Mouse (Mus musculus) neural tube, embryonic 12.5 days (tissue): ENCODE measurements at regions not wholly inside any gene's neighbourhood (a gene's known extent, or its start where the extent isn't known, plus 50 kb on each side); places are given as distances from the start of the nearest gene placed in this dataset.

ENCODE experiments used
- ATAC-seq: fragments of 200-750 bp; cut with Nextera tagmentation; 2 replicates; pipeline ENCODE4 v1.8.0; 2017; ENCODE audit warnings: low read depth, mild to moderate bottlenecking, moderate TSS enrichment, moderate library complexity; ENCODE audit not compliant: low FRiP score
- H3K27ac ChIP-seq: fragments of 300-500 bp; sonication (generic); 2 replicates; pipeline ENCODE4 v1.5.1; 2016
- H3K27me3 ChIP-seq: fragments of 300-500 bp; sonication (generic); replicated peaks from 2 replicates; pipeline ENCODE4 v1.6.1; 2016; ENCODE audit warnings: mild to moderate bottlenecking
- H3K36me3 ChIP-seq: fragments of 300-500 bp; sonication (generic); 2 replicates; pipeline ENCODE4 v1.6.1; 2016; ENCODE audit warnings: mild to moderate bottlenecking
- H3K4me1 ChIP-seq: fragments of 300-500 bp; sonication (generic); 2 replicates; pipeline ENCODE4 v1.6.1; 2016
- H3K4me2 ChIP-seq: fragments of 300-500 bp; sonication (generic); replicated peaks from 2 replicates; pipeline ENCODE4 v1.6.1; 2016; ENCODE audit warnings: mild to moderate bottlenecking
- H3K4me3 ChIP-seq: fragments of 300-500 bp; sonication (generic); 2 replicates; pipeline ENCODE4 v1.5.1; 2016
- H3K9ac ChIP-seq: fragments of 300-500 bp; sonication (generic); 2 replicates; pipeline ENCODE4 v1.6.1; 2016; ENCODE audit warnings: mild to moderate bottlenecking
- H3K9me3 ChIP-seq: fragments of 300-500 bp; sonication (generic); 2 replicates; pipeline ENCODE4 v1.6.1; 2016; ENCODE audit warnings: mild to moderate bottlenecking
- WGBS: fragments of 180-500 bp; shearing (Covaris S2); methylation state at CpG from one replicate; pipeline ENCODE4 v1.1.7; 2016; 5-methylcytosine and 5-hydroxymethylcytosine counted together

DNA sequence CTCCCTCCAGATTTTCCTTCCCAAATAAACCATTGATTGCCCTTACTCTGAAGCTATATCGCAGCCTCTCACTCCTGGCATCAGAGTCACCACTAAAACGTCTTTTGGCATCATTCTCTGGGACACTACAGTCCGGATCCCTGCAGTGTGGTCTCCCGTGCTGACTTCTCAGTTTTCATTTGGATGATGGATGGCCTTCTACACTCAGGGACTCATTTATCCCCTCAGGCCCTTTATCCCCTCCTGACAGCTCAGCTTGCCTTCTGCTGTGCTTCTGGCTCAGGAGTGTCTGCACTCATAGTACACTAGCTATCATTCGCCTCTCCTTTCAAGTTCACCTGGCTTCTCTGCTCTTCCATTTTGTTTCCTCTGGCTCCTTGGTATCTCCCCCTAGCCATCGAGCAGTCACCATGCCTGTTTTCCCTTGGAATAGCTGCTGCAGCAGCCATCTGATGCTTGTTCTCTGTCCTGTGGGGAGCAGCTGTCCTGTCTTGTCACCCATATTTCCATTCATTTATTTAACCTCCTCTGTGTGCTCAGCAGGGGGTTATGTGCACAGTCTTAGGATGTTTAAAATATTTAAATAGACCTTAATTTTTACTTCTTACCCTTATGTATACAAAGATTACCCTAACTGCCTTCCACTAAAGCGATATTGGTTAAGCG is 263.7 kb downstream of the Foxo1 start:
- no peak overlapping the region for H3K9ac ChIP-seq
- H3K9me3 ChIP-seq: no peaks in the 10 kb centered on the region
- 54% methylated on average over 8 of the region's 8 CpGs for WGBS
- peaks cover 8% of the 10 kb centered on the region for H3K4me1 ChIP-seq
- H3K4me2 ChIP-seq: no peak overlapping the region
- H3K4me3 ChIP-seq: no peak overlapping the region
- ATAC-seq: peak; percentile 50; the same call in 1 of the 2 replicates
- no peak overlapping the region for H3K27ac ChIP-seq
- H3K27me3 ChIP-seq: no peaks in the 10 kb centered on the region
- no peaks in the 10 kb centered on the region for H3K36me3 ChIP-seq

GRCm38 (mm10) chr3:52530406-52530970 is 262.4 kb downstream of the Foxo1 start:
- Histone ChIP-seq H3K27me3 (no peaks in the 10 kb centered on the region), H3K27ac (no peak overlapping the region), H3K9me3 (no peaks in the 10 kb centered on the region), H3K4me3 (no peak overlapping the region), H3K4me2 (no peak overlapping the region), H3K9ac (no peak overlapping the region), H3K36me3 (no peaks in the 10 kb centered on the region), H3K4me1 (peaks cover 8% of the 10 kb centered on the region)
- ATAC-seq: no peak
- WGBS: 88% methylated on average over 7 of the region's 7 CpGs

DNA sequence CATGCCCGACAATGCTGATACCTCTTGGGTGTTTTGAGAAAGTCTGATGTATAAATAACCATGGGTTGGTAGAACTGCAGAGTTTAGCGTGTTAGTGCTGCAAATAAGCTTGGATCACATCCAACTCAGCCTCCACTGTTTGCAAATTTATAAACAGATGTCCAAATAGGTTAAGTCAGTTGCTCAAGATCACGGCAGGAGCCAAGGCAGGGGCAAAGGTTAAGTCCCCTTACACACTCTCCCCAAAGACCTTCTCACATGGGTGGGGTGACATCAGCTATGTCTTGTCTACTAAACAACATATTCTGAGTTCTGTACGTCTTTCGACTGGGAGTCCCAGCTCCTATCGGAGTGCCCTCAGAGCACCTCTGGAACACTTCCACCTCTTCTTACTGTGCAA is 261.0 kb downstream of the Foxo1 start:
- WGBS: 85% methylated on average over 6 of the region's 6 CpGs

GRCm38 (mm10) chr3:52528521-52528920 is 260.4 kb downstream of the Foxo1 start:
- no peaks in the 10 kb centered on the region for H3K27me3 ChIP-seq

More for the DNA sequence above, 261.0 kb downstream of the Foxo1 start:
- ATAC-seq: no peak
- Histone ChIP-seq H3K4me1 (peaks cover 8% of the 10 kb centered on the region), H3K4me2 (no peak overlapping the region), H3K9me3 (no peaks in the 10 kb centered on the region), H3K9ac (no peak overlapping the region), H3K4me3 (no peak overlapping the region), H3K27me3 (no peaks in the 10 kb centered on the region), H3K36me3 (no peaks in the 10 kb centered on the region), H3K27ac (no peak overlapping the region)

DNA sequence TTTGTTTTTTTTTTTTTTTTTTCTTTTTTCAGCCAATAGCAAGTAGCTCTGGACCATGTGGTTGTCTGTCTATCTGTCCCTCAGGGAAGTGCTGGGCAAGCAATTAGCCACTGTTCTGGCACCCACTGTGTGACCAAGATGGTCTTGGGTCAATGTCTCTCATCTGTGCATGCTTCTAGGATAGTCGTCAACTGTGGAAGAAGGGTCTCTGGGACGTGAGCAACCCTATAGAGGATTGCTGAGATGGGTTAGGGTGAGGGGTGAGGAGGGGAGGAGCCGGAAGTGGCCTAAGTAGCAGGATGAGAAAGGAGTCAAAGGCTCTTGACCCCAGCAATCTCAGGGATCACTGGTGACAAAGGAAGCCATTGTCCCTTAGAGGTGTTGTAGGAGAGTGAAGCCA is 259.6 kb downstream of the Foxo1 start:
- Histone ChIP-seq H3K27me3 (no peaks in the 10 kb centered on the region), H3K9me3 (no peaks in the 10 kb centered on the region), H3K36me3 (no peaks in the 10 kb centered on the region), H3K4me1 (peaks cover 8% of the 10 kb centered on the region), H3K4me2 (no peak overlapping the region), H3K4me3 (no peak overlapping the region), H3K9ac (no peak overlapping the region), H3K27ac (no peak overlapping the region)
- WGBS: 71% methylated on average over 3 of the region's 3 CpGs
- ATAC-seq: no peak

More at GRCm38 (mm10) chr3:52528521-52528920, 260.4 kb downstream of the Foxo1 start:
- H3K4me1 ChIP-seq: peaks cover 8% of the 10 kb centered on the region
- H3K4me2 ChIP-seq: no peak overlapping the region
- H3K9ac ChIP-seq: no peak overlapping the region
- WGBS: 95% methylated on average over 7 of the region's 7 CpGs
- no peaks in the 10 kb centered on the region for H3K9me3 ChIP-seq
- no peak overlapping the region for H3K4me3 ChIP-seq
- H3K27ac ChIP-seq: no peak overlapping the region
- H3K36me3 ChIP-seq: no peaks in the 10 kb centered on the region
- ATAC-seq: no peak

DNA sequence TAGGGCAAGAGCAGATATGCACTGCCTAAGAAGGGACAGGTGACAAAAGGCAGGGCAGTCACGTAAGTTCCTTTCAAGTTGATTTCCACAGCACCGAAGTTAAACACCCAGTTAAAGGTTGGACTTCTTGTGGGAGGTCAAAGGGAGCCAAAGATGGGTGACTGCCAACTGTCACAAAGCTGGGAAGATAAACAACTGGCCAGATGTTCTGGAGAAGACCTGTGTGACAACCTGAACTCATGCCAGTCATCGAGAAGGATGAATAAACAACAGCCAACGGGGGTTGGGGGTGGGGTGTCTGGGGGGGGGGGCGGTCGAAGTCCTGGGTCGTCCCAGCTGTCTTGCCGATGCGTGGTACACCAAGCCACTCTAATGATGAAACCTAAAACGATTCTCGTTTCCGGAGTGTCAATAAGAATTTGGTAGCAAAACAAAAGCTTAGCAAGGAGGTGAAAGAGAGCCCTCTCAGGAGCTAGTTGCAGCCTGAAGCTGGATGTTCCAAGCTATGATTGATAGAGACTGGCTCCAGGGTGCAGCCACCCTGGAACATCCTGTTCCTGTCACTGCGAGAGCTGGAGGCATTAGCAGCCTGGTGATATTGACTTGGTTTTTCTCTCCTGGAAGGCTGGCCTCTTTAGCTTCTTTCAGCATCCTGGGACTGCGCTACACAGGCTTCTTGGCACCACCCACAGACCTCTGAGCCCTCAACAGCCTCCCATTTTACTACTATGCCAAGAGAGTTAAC is 259.0 kb downstream of the Foxo1 start:
- Histone ChIP-seq H3K27me3 (no peaks in the 10 kb centered on the region), H3K27ac (no peak overlapping the region), H3K4me3 (no peak overlapping the region), H3K9ac (no peak overlapping the region), H3K4me2 (no peak overlapping the region), H3K4me1 (peaks cover 8% of the 10 kb centered on the region), H3K36me3 (no peaks in the 10 kb centered on the region), H3K9me3 (no peaks in the 10 kb centered on the region)
- no peak for ATAC-seq
- 80% methylated on average over 14 of the region's 14 CpGs for WGBS

- no peak overlapping the region for H3K27ac ChIP-seq
- no peaks in the 10 kb centered on the region for H3K4me1 ChIP-seq
- no peak overlapping the region for H3K4me2 ChIP-seq
- no peak for ATAC-seq
- H3K36me3 ChIP-seq: no peaks in the 10 kb centered on the region
- 86% methylated on average over 12 of the region's 12 CpGs for WGBS
- no peaks in the 10 kb centered on the region for H3K27me3 ChIP-seq
- H3K9ac ChIP-seq: no peak overlapping the region
- no peaks in the 10 kb centered on the region for H3K9me3 ChIP-seq
- H3K4me3 ChIP-seq: no peak overlapping the region
These were observed 254.8 kb downstream of the Foxo1 start for GRCm38 (mm10) chr3:52522886-52523285.

DNA sequence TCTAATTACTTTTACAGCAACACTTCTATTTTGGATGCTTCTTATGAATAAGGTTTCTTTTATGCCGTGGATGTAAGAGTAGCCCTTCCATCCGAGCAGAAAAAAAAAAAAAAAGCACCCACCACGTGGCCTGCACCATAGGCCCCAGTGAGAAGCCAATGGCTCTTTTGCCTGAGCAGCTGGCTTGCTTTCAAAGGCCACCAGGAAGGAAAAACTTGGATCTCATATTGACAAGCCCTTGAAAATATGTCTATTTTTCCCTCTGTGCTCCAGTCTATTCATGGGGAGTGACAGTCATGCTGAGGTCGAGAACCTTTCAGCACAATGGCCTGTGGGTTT is 252.4 kb downstream of the Foxo1 start:
- H3K36me3 ChIP-seq: no peaks in the 10 kb centered on the region
- H3K27ac ChIP-seq: no peak overlapping the region
- H3K9ac ChIP-seq: no peak overlapping the region
- H3K4me2 ChIP-seq: no peak overlapping the region
- 60% methylated on average over 4 of the region's 4 CpGs for WGBS
- no peak for ATAC-seq
- H3K4me3 ChIP-seq: no peak overlapping the region
- H3K27me3 ChIP-seq: no peaks in the 10 kb centered on the region
- no peaks in the 10 kb centered on the region for H3K4me1 ChIP-seq
- no peaks in the 10 kb centered on the region for H3K9me3 ChIP-seq

DNA sequence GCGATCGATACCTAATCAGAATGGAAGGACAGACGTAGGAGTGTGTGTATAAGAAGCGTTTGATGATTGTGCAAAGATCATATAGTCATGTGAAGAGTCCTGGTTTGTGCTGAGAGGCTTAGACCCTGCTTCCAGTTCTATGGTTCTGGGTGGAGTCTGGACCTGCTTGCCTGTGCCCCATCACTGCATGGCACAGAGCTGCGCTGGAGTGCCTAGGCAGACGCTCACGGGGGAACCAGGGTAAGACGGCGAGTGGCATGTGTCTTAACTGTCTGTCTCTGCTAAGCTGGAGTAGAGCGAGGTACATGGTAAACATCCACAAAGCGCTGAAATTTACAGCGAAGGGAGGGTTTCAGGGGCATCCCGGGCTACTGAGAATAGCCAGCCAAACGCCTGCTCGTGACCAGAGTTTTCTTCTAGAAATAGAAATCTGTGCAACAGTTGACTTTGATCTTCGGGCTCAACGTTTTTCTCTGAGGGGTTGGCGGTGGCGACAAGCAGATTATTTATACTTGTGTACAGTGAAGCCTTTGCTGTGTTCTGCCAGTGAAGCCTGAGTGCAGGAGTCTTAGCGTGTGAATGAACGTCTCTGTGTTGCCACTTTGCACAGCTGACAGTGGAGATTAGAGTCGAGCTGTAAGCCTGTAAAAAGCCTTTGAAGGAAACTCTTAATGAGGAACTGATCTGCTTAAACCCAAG is 251.9 kb downstream of the Foxo1 start:
- no peaks in the 10 kb centered on the region for H3K9me3 ChIP-seq
- H3K36me3 ChIP-seq: no peaks in the 10 kb centered on the region
- ATAC-seq: no peak
- 81% methylated on average over 22 of the region's 22 CpGs for WGBS
- H3K4me1 ChIP-seq: no peaks in the 10 kb centered on the region
- no peak overlapping the region for H3K4me3 ChIP-seq
- no peak overlapping the region for H3K9ac ChIP-seq
- no peak overlapping the region for H3K27ac ChIP-seq
- no peak overlapping the region for H3K4me2 ChIP-seq
- no peaks in the 10 kb centered on the region for H3K27me3 ChIP-seq

DNA sequence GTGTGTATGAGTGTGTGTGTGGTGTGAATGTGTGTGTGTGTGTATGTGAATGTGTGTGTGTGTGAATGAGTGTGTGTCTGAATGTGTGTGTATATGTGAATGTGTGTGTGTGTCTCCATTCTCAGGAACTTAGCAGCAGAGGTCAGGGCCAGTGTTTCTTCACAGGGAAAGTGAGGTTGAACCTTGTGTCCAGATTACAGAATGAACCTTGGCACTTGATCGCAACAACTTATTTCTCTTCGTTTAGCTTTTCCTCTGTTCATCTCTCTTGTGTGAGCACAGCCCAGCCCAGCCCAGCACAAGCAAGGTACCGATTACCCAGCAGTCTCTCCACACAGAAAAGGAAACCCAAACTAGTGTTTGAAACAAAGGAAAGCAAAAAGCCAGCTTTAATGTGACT is 249.7 kb downstream of the Foxo1 start:
- H3K9me3 ChIP-seq: no peaks in the 10 kb centered on the region
- 97% methylated on average over 3 of the region's 3 CpGs for WGBS
- H3K36me3 ChIP-seq: no peaks in the 10 kb centered on the region
- ATAC-seq: no peak
- H3K9ac ChIP-seq: no peak overlapping the region
- no peak overlapping the region for H3K4me2 ChIP-seq
- H3K4me3 ChIP-seq: no peak overlapping the region
- no peak overlapping the region for H3K27ac ChIP-seq
- no peaks in the 10 kb centered on the region for H3K27me3 ChIP-seq
- H3K4me1 ChIP-seq: no peaks in the 10 kb centered on the region

GRCm38 (mm10) chr3:52516691-52517090 is 248.6 kb downstream of the Foxo1 start:
- H3K36me3 ChIP-seq: no peaks in the 10 kb centered on the region
- no peak for ATAC-seq
- 95% methylated on average over 5 of the region's 5 CpGs for WGBS
- H3K4me1 ChIP-seq: no peaks in the 10 kb centered on the region
- no peak overlapping the region for H3K4me2 ChIP-seq
- no peaks in the 10 kb centered on the region for H3K27me3 ChIP-seq
- no peak overlapping the region for H3K27ac ChIP-seq
- H3K9me3 ChIP-seq: no peaks in the 10 kb centered on the region
- no peak overlapping the region for H3K4me3 ChIP-seq
- no peak overlapping the region for H3K9ac ChIP-seq

DNA sequence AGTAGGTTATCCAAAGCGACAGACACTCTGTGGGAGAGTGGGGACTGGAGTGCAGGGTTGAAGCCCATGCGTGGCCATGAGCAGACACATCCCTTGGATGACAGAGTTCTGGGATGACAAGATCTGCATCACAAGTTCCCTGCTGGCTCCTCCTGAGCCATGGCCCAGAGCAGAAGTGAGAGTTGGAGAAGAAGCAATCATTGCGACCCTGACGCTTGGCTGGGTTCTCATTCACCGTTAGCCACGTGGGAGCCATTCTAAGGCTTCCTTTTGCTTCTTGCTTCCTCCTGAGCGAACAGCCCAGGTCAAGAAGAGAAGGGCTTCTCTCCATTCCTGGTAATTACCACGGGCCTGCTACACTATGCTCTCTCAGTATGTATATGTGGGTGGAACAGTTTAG is 244.6 kb downstream of the Foxo1 start:
- Histone ChIP-seq H3K36me3 (no peaks in the 10 kb centered on the region), H3K9me3 (no peaks in the 10 kb centered on the region), H3K4me1 (no peaks in the 10 kb centered on the region), H3K9ac (no peak overlapping the region), H3K27me3 (no peaks in the 10 kb centered on the region), H3K4me3 (no peak overlapping the region), H3K27ac (no peak overlapping the region), H3K4me2 (no peak overlapping the region)
- WGBS: 88% methylated on average over 8 of the region's 8 CpGs
- no peak for ATAC-seq
